Mouse (Mus musculus): ENCODE data around the gene Cdc14a. TPM values are rescaled to one million over a fixed set of nuclear protein-coding genes. Genes with fewer than 3 reads are reported as not detected.

Cdc14a gene
- polyA plus RNA-seq, 1 experiment from 2014 or later = 16.0 TPM

DNA sequence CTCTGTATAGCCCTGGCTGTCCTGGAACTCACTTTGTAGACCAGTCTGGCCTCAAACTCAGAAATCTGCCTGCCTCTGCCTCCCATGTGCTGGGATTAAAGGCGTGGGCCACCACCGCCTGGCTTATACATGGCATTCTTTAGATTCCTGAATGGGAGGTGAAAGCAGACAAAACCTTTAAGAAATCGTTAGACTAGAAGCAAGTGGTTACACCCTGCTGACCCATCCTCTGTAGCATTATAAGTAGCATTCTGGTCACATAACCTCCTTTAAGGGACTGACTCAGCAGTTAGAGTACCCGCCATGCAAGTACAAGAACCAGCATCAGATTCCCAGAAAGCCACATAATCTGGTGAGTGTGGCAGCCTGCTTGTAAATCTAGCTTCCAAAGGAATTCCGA lies 81.6 kb downstream of the Cdc14a start:
- Histone ChIP-seq H3K9ac (replicated peaks) (no peak overlapping the region), H3K4me2 (no peak overlapping the region), H3K36me3 (peaks cover 21% of the 10 kb centered on the region), H3K27me3 (no peaks in the 10 kb centered on the region), H3K27ac (no peak overlapping the region), H3K9me3 (no peaks in the 10 kb centered on the region), H3K4me1 (replicated peaks) (peaks cover 6% of the 10 kb centered on the region; the same call in 1 of the 2 replicates), H3K4me3 (replicated peaks) (no peak overlapping the region)
- ATAC-seq (ENCODE audit: insufficient number of reproducible peaks, insufficient read depth, low FRiP score, low TSS enrichment, low read depth) = no peak
- 89% methylated on average over 5 of the region's 5 CpGs for WGBS

DNA sequence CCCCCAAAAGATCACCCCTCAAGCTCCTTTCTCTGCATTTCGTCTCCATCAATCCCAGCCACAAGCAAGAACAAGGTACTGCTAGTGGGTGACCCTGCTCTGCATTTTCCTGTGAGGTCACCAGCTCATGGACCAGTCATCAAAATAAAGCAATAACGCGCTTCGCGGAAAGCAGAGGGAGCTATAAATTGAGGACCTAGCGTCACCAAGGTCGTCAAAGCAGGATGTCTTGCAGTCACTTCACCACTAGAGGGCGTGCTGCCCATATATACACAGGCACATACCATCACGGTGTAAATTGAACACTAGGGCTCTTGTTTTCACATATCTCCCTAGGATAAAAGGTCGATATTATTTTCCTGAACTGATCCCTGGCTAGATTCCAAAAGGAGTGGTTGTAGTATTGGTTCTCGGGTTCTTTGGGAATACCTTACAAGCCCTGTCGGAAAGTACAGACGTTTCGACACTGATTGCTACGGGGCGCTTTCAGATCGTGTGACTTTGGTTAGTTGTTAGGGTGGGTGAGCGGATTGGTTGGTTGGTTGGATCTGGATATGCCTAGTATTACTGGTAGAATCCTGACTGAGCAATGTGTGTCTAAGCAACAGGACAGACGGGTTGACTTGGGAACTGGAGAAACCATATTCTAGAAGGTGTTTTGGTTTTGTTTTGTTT lies 82.7 kb downstream of the Cdc14a start:
- Histone ChIP-seq H3K36me3 (peaks cover 19% of the 10 kb centered on the region), H3K4me2 (peak overlapping the region; percentile 15; the same call in 1 of the 2 replicates), H3K9ac (replicated peaks) (no peak overlapping the region), H3K9me3 (no peaks in the 10 kb centered on the region), H3K4me1 (replicated peaks) (peaks cover 6% of the 10 kb centered on the region; the same call in 1 of the 2 replicates), H3K27me3 (no peaks in the 10 kb centered on the region), H3K4me3 (replicated peaks) (no peak overlapping the region), H3K27ac (no peak overlapping the region)
- peak; percentile 86 for ATAC-seq (ENCODE audit: insufficient number of reproducible peaks, insufficient read depth, low FRiP score, low TSS enrichment, low read depth)
- 45% methylated on average over 19 of the region's 19 CpGs for WGBS

GRCm38 (mm10) chr3:116340281-116340680 lies 83.6 kb downstream of the Cdc14a start:
- H3K36me3 ChIP-seq = peaks cover 13% of the 10 kb centered on the region
- no peak overlapping the region for H3K4me2 ChIP-seq
- H3K27ac ChIP-seq = no peak overlapping the region
- H3K9me3 ChIP-seq = no peaks in the 10 kb centered on the region
- WGBS = 87% methylated on average over 8 of the region's 8 CpGs
- H3K27me3 ChIP-seq = no peaks in the 10 kb centered on the region
- peaks cover 6% of the 10 kb centered on the region; the same call in 1 of the 2 replicates for H3K4me1 ChIP-seq (replicated peaks)
- ATAC-seq (ENCODE audit: insufficient number of reproducible peaks, insufficient read depth, low FRiP score, low TSS enrichment, low read depth) = no peak
- no peak overlapping the region for H3K4me3 ChIP-seq (replicated peaks)
- H3K9ac ChIP-seq (replicated peaks) = no peak overlapping the region

DNA sequence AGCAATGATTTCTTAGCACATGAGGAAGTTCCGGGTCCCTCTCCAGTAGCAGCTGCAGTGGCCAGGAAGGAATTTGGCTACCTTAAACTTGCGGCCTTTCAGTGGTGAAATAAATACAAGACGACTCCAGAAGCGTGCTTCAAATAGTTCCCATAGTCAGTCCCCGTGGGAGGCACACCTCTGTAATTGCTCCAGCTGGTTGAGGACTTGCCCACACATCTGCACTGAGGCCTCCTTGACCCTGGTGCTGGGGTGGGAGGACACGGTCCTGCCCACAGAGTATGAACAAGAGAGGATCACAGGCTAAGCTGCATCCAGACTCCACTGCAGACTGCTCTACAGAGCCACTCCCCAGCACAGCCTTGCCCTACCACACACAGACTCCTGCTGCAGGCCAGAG lies 85.2 kb downstream of the Cdc14a start:
- Histone ChIP-seq H3K4me2 (no peak overlapping the region), H3K36me3 (peaks cover 13% of the 10 kb centered on the region; the same call in 1 of the 2 replicates), H3K4me3 (replicated peaks) (no peak overlapping the region), H3K4me1 (replicated peaks) (peaks cover 6% of the 10 kb centered on the region; the same call in 1 of the 2 replicates), H3K27ac (no peak overlapping the region), H3K9me3 (no peaks in the 10 kb centered on the region), H3K27me3 (no peaks in the 10 kb centered on the region), H3K9ac (replicated peaks) (no peak overlapping the region)
- WGBS = 53% methylated on average over 6 of the region's 6 CpGs
- no peak for ATAC-seq (ENCODE audit: insufficient number of reproducible peaks, insufficient read depth, low FRiP score, low TSS enrichment, low read depth)

- WGBS = 89% methylated on average over 5 of the region's 5 CpGs
- Histone ChIP-seq H3K9me3 (no peaks in the 10 kb centered on the region), H3K4me3 (replicated peaks) (no peak overlapping the region), H3K4me2 (no peak overlapping the region), H3K4me1 (replicated peaks) (peaks cover 6% of the 10 kb centered on the region; the same call in 1 of the 2 replicates), H3K27me3 (no peaks in the 10 kb centered on the region), H3K27ac (no peak overlapping the region), H3K36me3 (peaks cover 7% of the 10 kb centered on the region; the same call in 1 of the 2 replicates), H3K9ac (replicated peaks) (no peak overlapping the region)
- ATAC-seq (ENCODE audit: insufficient number of reproducible peaks, insufficient read depth, low FRiP score, low TSS enrichment, low read depth) = no peak
These were observed 86.0 kb downstream of the Cdc14a start for GRCm38 (mm10) chr3:116337840-116338239.

- WGBS = 81% methylated on average over 4 of the region's 4 CpGs
- no peak for ATAC-seq (ENCODE audit: insufficient number of reproducible peaks, insufficient read depth, low FRiP score, low TSS enrichment, low read depth)
- 0 out of 2 replicates have a peak, but pooled peaks cover 3% of the 10 kb centered on the region for H3K36me3 ChIP-seq
- H3K9ac ChIP-seq (replicated peaks) = no peak overlapping the region
- H3K9me3 ChIP-seq = no peaks in the 10 kb centered on the region
- no peak overlapping the region for H3K4me3 ChIP-seq (replicated peaks)
- no peak overlapping the region for H3K27ac ChIP-seq
- no peak overlapping the region for H3K4me2 ChIP-seq
- H3K4me1 ChIP-seq (replicated peaks) = no peaks in the 10 kb centered on the region
- no peaks in the 10 kb centered on the region for H3K27me3 ChIP-seq
These were observed 88.8 kb downstream of the Cdc14a start for GRCm38 (mm10) chr3:116335036-116335435.

DNA sequence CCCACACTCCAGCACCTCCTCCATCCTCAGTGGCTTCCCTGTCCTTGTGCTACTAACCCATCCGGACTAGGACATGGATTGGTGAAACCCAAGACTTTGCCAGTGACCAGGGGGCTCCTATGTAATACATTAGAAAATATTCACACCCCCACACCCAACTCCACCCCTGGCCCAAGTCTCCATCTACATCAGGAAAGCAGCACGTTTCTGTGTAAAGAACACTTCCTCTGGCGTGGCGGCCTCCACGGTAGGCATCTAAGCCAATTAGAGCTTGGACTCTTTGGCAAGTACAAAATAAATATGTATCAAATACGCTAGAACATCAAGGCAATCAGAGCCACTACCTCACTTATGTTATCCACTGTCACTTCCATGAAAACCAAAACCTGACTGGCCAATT lies 90.1 kb downstream of the Cdc14a start:
- no peaks in the 10 kb centered on the region for H3K27me3 ChIP-seq
- H3K9me3 ChIP-seq = no peaks in the 10 kb centered on the region
- H3K36me3 ChIP-seq = 0 out of 2 replicates have a peak, but pooled peaks cover 3% of the 10 kb centered on the region
- H3K4me2 ChIP-seq = no peak overlapping the region
- no peak overlapping the region for H3K9ac ChIP-seq (replicated peaks)
- no peaks in the 10 kb centered on the region for H3K4me1 ChIP-seq (replicated peaks)
- H3K27ac ChIP-seq = no peak overlapping the region
- WGBS = 85% methylated on average over 6 of the region's 6 CpGs
- no peak overlapping the region for H3K4me3 ChIP-seq (replicated peaks)
- no peak for ATAC-seq (ENCODE audit: insufficient number of reproducible peaks, insufficient read depth, low FRiP score, low TSS enrichment, low read depth)

GRCm38 (mm10) chr3:116333229-116333628 lies 90.6 kb downstream of the Cdc14a start:
- Histone ChIP-seq H3K27ac (no peak overlapping the region), H3K27me3 (no peaks in the 10 kb centered on the region), H3K9ac (replicated peaks) (no peak overlapping the region), H3K4me2 (no peak overlapping the region), H3K4me1 (replicated peaks) (no peaks in the 10 kb centered on the region), H3K36me3 (peaks cover 6% of the 10 kb centered on the region; the same call in 1 of the 2 replicates), H3K4me3 (replicated peaks) (no peak overlapping the region), H3K9me3 (no peaks in the 10 kb centered on the region)
- 12% methylated on average over 7 of the region's 7 CpGs for WGBS
- no peak for ATAC-seq (ENCODE audit: insufficient number of reproducible peaks, insufficient read depth, low FRiP score, low TSS enrichment, low read depth)

- H3K27me3 ChIP-seq = no peaks in the 10 kb centered on the region
- H3K9ac ChIP-seq (replicated peaks) = no peak overlapping the region
- 43% methylated on average over 8 of the region's 8 CpGs for WGBS
- no peak overlapping the region for H3K4me2 ChIP-seq
- peaks cover 1% of the 10 kb centered on the region; the same call in 1 of the 2 replicates for H3K4me1 ChIP-seq (replicated peaks)
- ATAC-seq (ENCODE audit: insufficient number of reproducible peaks, insufficient read depth, low FRiP score, low TSS enrichment, low read depth) = no peak; the same call in 1 of the 2 replicates
- no peak overlapping the region for H3K27ac ChIP-seq
- H3K9me3 ChIP-seq = no peaks in the 10 kb centered on the region
- H3K36me3 ChIP-seq = peaks cover 10% of the 10 kb centered on the region; the same call in 1 of the 2 replicates
- no peak overlapping the region for H3K4me3 ChIP-seq (replicated peaks)
These were observed 91.9 kb downstream of the Cdc14a start for GRCm38 (mm10) chr3:116331811-116332464.

DNA sequence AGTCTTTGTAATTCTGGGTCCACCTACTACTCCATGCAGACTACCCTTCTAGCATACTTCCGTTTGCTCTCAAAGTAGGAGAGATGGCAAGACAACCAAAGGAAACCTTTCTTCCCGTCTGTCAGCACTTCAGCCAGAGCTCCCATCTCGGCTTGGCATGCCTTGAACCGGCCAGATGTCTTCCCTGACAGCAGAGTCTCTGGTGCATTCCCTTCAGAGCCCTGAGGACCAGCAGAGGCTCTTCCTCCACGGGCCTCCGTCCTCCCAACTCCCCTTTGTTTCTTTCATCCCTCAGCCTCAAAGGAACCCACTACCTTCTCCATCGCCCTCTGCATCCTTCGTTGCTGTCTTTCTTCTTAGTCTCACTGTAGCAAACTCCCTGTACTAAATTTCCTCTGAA lies 93.9 kb downstream of the Cdc14a start:
- 84% methylated on average over 8 of the region's 8 CpGs for WGBS
- Histone ChIP-seq H3K4me3 (replicated peaks) (no peak overlapping the region), H3K9me3 (no peaks in the 10 kb centered on the region), H3K27me3 (no peaks in the 10 kb centered on the region), H3K36me3 (peaks cover 7% of the 10 kb centered on the region; the same call in 1 of the 2 replicates), H3K9ac (replicated peaks) (no peak overlapping the region), H3K27ac (no peak overlapping the region), H3K4me2 (no peak overlapping the region), H3K4me1 (replicated peaks) (peaks cover 4% of the 10 kb centered on the region; the same call in 1 of the 2 replicates)
- ATAC-seq (ENCODE audit: insufficient number of reproducible peaks, insufficient read depth, low FRiP score, low TSS enrichment, low read depth) = no peak

DNA sequence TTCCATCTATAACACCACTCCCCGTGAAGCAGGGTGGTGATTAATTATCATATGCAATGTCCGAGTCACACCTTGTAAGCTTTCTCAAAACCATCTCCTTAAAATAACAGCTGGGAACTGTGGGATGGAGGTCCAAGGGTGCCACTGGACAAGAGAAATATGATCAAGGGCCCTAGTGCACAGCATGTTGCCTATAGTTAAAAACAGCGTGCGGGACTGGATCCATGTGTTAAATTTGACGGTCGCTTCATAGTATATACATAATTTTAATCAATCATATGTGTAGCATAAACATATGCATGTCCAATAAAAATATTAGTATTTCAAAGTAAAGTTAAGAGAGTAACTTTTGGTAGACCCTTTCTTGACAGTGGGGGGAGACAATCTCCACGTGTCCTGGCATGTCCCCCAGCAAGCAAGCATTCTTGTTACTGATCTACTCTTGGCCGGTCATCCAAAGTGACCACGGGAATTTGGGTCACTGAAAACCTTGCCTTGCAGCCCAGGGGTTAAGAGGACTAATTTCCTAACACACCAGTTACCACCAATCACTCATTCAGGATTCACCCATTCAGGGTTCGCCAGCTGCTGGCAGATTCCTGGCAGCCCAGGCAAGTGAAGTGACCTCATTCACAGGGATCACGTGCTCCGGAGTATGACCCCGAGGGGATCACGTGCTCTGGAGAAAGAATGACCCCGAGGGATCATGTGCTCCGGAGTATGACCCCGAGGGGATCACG lies 94.6 kb downstream of the Cdc14a start:
- WGBS = 90% methylated on average over 18 of the region's 18 CpGs
- Histone ChIP-seq H3K4me1 (replicated peaks) (peaks cover 12% of the 10 kb centered on the region; the same call in 1 of the 2 replicates), H3K9me3 (no peaks in the 10 kb centered on the region), H3K9ac (replicated peaks) (no peak overlapping the region), H3K36me3 (peaks cover 7% of the 10 kb centered on the region; the same call in 1 of the 2 replicates), H3K4me3 (replicated peaks) (no peak overlapping the region), H3K27ac (no peak overlapping the region), H3K27me3 (no peaks in the 10 kb centered on the region), H3K4me2 (no peak overlapping the region)
- no peak for ATAC-seq (ENCODE audit: insufficient number of reproducible peaks, insufficient read depth, low FRiP score, low TSS enrichment, low read depth)

All from limb, embryonic 12.5 days (tissue).